Mouse (Mus musculus): ENCODE data around the gene Crybg2. TPM values are rescaled to one million over a fixed set of nuclear protein-coding genes. Genes with fewer than 3 reads are reported as not detected.

Gene Crybg2
- polyA plus RNA-seq (2015; fragmentation: Nextera tagmentation; extraction: Ambion mirVana) = 0.92 TPM in 1 of 2 replicates, not detected in the other

DNA sequence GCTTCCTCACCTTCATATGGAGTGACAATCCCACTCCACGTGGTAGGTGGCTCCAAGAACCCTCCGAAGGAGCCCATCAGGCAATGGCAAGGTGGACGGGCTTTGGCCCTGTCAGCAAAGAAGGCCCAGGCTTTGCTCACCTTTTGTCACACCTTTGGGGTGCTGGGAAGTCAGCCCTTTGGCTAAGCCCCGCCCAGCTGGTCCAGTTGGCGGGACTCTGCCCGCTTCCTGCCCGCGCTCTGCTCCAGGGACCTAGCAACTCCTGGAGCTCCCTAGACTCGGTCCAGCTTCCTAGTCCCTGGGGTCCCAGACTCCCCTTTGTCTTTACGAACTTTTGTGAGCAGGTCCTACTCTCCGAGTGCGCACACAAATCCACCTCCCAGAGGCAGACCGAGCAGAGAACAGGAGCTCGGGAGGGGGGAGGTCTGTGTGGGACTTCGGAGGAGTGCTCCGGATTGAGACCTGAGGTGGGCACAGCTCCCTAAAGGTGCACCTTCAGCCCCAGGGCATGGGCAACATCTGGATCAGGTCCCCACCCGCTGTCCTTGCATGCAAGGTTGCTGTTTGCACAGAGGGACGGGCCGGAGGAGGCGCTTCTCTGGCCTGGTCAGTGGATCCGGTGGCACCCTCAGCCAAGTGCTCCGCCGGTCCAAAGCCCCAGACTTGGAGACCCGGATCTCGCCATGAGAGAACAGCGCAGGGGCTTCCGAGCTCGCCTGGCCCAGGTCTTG is at the start of gene Crybg2:
Gene Crybg2, plus strand, starts transcription at position 681 of the 731 bp plus-strand sequence.

DNA sequence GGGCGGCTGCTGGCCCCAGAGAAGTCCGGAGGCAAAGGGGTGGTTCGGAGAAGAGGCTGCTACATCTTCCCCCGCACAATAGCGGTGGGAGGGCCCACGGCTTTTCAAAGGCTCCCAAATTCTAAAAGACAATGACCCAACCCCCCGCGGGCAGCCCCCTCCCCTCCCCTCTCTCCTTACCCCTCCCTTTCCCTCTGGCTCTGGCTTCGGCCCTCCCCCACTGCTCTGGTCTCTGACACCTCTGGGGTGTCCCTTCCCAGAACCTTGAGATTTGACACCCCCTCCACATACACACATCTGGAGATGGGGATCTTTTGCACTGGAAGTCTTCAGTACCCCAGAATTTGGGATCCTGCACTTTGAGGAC is 41.9 kb upstream of the Crybg2 start, which contains the start of gene Lin28a:
Gene Lin28a, minus strand, starts transcription at position 63 of the 367 bp plus-strand sequence.

DNA sequence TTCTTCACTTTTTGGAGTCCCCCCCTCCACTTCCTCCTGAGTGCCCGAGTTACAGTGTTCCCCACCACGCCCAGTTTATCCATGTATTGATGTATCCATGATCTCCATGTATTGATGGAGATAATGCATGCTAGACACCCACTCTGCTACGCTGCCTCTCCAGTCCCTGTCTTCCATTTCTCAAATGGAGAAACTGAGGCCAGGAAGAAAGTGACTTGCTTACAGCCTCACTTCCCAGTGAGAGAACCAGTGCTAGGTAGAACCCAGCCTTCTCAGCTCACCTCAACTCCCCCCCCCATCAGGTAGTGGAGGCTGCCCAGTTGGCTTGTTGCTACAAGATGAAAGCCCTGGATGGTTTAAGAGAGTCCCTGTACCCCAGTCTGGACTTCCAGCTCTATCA is 7.1 kb upstream of the Crybg2 start, which contains the start of gene Zfp683:
Gene Zfp683, plus strand, starts transcription at position 301 of the 400 bp plus-strand sequence.

DNA sequence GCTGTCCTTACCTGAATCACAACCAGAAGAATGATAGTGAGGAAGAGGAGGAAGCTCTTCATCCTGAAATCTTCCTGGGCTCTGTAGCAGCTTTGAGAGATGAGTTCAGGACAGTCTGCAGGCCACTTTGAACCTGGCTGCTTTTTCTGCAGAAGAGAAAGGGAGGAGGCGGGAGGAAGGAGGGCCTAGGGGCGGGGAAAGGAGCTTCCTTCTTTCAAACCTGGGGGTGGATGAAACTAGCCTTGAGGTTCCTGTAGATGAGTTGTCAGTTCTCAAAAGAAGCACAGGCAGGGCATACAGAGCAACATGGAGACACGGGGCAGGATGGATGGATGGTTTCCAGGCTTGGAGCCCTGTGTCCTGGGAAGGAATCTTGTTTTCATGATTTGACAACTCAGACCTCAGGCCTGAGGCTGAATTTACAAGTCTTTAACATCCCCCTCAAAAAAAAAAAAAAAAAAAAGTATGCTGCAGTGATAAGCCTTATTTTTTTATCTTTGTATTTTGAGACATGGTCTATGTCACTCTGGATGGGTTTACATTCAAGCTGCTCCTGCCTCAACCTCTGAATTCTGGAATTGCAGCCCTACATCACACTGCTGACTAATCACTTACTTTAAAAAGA is 34.4 kb downstream of the Crybg2 start, which contains the start of gene Cd52:
Gene Cd52, minus strand, starts transcription at position 160 of the 625 bp plus-strand sequence.

DNA sequence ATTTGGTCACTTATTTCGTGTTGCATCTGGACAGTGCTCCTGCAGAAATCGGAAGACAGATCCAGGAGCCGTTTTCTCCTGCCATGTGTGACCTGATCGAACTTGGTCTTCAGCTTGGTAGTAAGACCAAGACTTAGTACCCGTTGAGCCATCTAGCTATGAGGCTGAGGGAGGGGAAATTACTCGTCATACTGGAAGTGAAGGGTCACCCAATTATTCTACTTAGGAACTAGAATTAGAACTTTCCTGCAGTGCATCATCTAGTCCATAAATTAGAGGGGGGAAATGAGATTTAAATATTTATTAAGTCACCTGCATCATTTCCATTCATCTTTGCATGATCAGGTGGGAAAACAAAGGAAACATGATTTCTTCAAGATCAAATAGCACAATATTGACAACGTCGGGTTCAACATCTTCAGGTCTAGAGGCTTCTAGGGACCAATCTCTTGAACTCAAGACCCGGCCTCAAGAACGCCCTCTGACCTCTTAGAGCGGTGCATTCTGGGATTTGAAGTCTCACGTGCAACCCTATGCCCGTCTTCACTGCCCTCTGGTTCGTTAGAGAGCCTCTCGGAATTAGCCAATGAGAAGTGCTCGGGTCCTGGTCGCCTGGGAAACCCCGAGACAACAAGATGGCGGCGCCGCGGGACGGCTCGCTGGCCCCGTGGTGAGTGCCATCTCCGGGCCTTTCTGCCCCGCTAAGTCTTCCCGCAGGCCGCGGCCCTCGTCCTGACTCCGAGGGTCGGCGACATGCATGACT is 41.5 kb downstream of the Crybg2 start, which contains the start of gene Ubxn11:
Gene Ubxn11, plus strand, starts transcription at position 592 of the 763 bp plus-strand sequence.

DNA sequence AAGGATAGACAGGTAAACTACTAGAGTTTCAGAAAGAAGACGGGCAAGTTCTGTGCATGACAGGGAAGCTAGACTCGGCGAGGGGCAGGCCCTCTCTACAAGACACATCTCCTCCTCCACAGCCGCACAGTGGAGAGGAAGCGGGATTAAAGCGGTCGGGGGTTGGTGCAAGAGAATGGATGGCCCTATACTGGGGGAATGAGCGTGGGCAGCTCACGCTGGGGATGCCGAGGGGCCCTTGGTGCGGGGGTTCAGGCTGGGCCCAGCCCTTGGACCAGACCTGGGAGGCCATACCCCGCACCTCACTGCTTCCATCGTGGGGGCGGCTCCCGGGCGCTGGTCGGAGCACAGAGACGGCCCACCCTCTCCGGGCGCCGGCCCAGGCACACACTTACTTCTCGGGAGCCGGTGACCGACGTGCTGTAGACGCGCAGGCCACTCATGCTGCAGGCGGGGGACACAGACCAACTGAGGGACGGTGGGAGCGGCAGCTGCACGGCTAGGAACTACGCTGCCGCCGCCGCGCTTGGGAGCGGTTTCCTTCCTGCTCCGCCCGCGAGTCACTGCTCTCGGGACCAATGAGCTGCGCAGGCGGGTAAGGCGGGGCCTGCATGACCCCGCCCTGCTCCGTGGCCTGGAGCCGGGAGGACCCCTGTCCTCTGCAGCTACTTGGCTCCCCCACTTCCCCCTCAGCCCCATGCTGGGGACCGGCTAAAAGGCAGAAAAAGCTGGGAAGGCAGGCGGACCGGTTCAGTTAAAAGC is 67.8 kb downstream of the Crybg2 start, which contains the start of gene Sh3bgrl3:
Gene Sh3bgrl3, minus strand, starts transcription at position 569 of the 762 bp plus-strand sequence.

Other genes starting within 250 kb of the Crybg2 start
- 11.7 and 22.3 TPM in 2 replicates for gene Rps6ka1, start 173.0 kb upstream of the Crybg2 start, polyA plus RNA-seq (2015; fragmentation: Nextera tagmentation; extraction: Ambion mirVana)
- gene Hmgn2, start 92.2 kb upstream of the Crybg2 start, polyA plus RNA-seq (2015; fragmentation: Nextera tagmentation; extraction: Ambion mirVana) = 945 and 1,085 TPM in 2 replicates
- gene Dhdds, start 59.9 kb upstream of the Crybg2 start, polyA plus RNA-seq (2015; fragmentation: Nextera tagmentation; extraction: Ambion mirVana) = 25.2 and 34.1 TPM in 2 replicates
- 0.04 and 0.09 TPM in 2 replicates for gene Lin28a, start 42.0 kb upstream of the Crybg2 start, polyA plus RNA-seq (2015; fragmentation: Nextera tagmentation; extraction: Ambion mirVana)
- not detected in 2 replicates for gene Zfp683, start 7.0 kb upstream of the Crybg2 start, polyA plus RNA-seq (2015; fragmentation: Nextera tagmentation; extraction: Ambion mirVana)
- 24.9 and 36.6 TPM in 2 replicates for gene Cd52, start 34.3 kb downstream of the Crybg2 start, polyA plus RNA-seq (2015; fragmentation: Nextera tagmentation; extraction: Ambion mirVana)
- 4.0 and 8.7 TPM in 2 replicates for gene Ubxn11, start 41.8 kb downstream of the Crybg2 start, polyA plus RNA-seq (2015; fragmentation: Nextera tagmentation; extraction: Ambion mirVana)
- 308 and 310 TPM in 2 replicates for gene Sh3bgrl3, start 68.0 kb downstream of the Crybg2 start, polyA plus RNA-seq (2015; fragmentation: Nextera tagmentation; extraction: Ambion mirVana)
- gene Cep85, start 126.3 kb downstream of the Crybg2 start, polyA plus RNA-seq (2015; fragmentation: Nextera tagmentation; extraction: Ambion mirVana) = 24.0 and 39.9 TPM in 2 replicates
- not detected in 2 replicates for gene Gm7534, start 142.2 kb downstream of the Crybg2 start, polyA plus RNA-seq (2015; fragmentation: Nextera tagmentation; extraction: Ambion mirVana)
- gene Catsper4, start 166.6 kb downstream of the Crybg2 start, polyA plus RNA-seq (2015; fragmentation: Nextera tagmentation; extraction: Ambion mirVana) = not detected in 2 replicates
- 0.46 and 0.55 TPM in 2 replicates for gene Cnksr1, start 177.6 kb downstream of the Crybg2 start, polyA plus RNA-seq (2015; fragmentation: Nextera tagmentation; extraction: Ambion mirVana)
- 0.17 TPM in 1 of 2 replicates, not detected in the other for gene E130218I03Rik, start 182.8 kb downstream of the Crybg2 start, polyA plus RNA-seq (2015; fragmentation: Nextera tagmentation; extraction: Ambion mirVana)
- 17.0 and 19.2 TPM in 2 replicates for gene Zfp593, start 184.8 kb downstream of the Crybg2 start, polyA plus RNA-seq (2015; fragmentation: Nextera tagmentation; extraction: Ambion mirVana)
- not detected in 2 replicates for gene Gm30191, start 186.1 kb downstream of the Crybg2 start, polyA plus RNA-seq (2015; fragmentation: Nextera tagmentation; extraction: Ambion mirVana)
- gene Grrp1, start 193.3 kb downstream of the Crybg2 start, polyA plus RNA-seq (2015; fragmentation: Nextera tagmentation; extraction: Ambion mirVana) = 11.8 and 12.2 TPM in 2 replicates
- 12.5 and 15.1 TPM in 2 replicates for gene Pdik1l, start 227.1 kb downstream of the Crybg2 start, polyA plus RNA-seq (2015; fragmentation: Nextera tagmentation; extraction: Ambion mirVana)

Measured in adrenal gland, postnatal 0 days (tissue).